Mouse (Mus musculus): Measurements from ENCODE around the gene Trappc10. TPM values are rescaled to one million over a fixed set of nuclear protein-coding genes. Genes with fewer than 3 reads are reported as not detected.
A peak's percentile ranks its signal among the peaks of the same experiment; 100 is the strongest.

Gene Trappc10
- 5.3 and 8.3 TPM in 2 replicates for polyA plus RNA-seq (2015; fragmentation: Nextera tagmentation; extraction: Ambion mirVana)

- H3K4me3 ChIP-seq (ENCODE audit: low read length): peak within 1 kb of the TSS; percentile 88
- 0 out of 2 replicates have a peak within 1 kb of the TSS, but pooled peaks have one; percentile 27 for H3K27ac ChIP-seq (ENCODE audit: low read length)
- H3K9ac ChIP-seq (replicated peaks; ENCODE audit: low read length): peak within 1 kb of the TSS; percentile 79
- peaks cover 15% of the 10 kb centered on the region for H3K4me1 ChIP-seq (ENCODE audit: insufficient read depth, low read length)
- H3K36me3 ChIP-seq (ENCODE audit: insufficient read depth, low read length): no peaks in the 10 kb centered on the region
- ATAC-seq (ENCODE audit: low FRiP score, low TSS enrichment): peak; percentile 94
- WGBS: 0% methylated on average over 61 of the region's 74 CpGs
- no peaks in the 10 kb centered on the region for H3K27me3 ChIP-seq (ENCODE audit: insufficient read depth, low read length)
- no peaks in the 10 kb centered on the region for H3K9me3 ChIP-seq (ENCODE audit: low read length)
- peak within 1 kb of the TSS; percentile 86 for H3K4me2 ChIP-seq (replicated peaks; ENCODE audit: low read depth, low read length)
These were observed at the start of gene Trappc10 for GRCm38 (mm10) chr10:78244438-78245224. Gene Trappc10 (minus strand): TSS chr10:78244641.

- WGBS: 41% methylated on average over 1 of the region's 1 CpGs
- H3K27ac ChIP-seq (ENCODE audit: low read length): no peak overlapping the region
- no peak overlapping the region for H3K9ac ChIP-seq (replicated peaks; ENCODE audit: low read length)
These were observed 49.1 kb upstream of the Trappc10 start for GRCm38 (mm10) chr10:78293576-78293975.

GRCm38 (mm10) chr10:78292381-78292780, 47.9 kb upstream of the Trappc10 start:
- no peaks in the 10 kb centered on the region for H3K9me3 ChIP-seq (ENCODE audit: low read length)
- WGBS: 78% methylated on average over 5 of the region's 5 CpGs
- H3K27ac ChIP-seq (ENCODE audit: low read length): peak overlapping the region; percentile 58
- peaks cover 5% of the 10 kb centered on the region; the same call in 1 of the 2 replicates for H3K36me3 ChIP-seq (ENCODE audit: insufficient read depth, low read length)
- no peak overlapping the region for H3K9ac ChIP-seq (replicated peaks; ENCODE audit: low read length)
- peak; percentile 69 for ATAC-seq (ENCODE audit: low FRiP score, low TSS enrichment)
- no peak overlapping the region for H3K4me3 ChIP-seq (ENCODE audit: low read length)
- H3K4me1 ChIP-seq (ENCODE audit: insufficient read depth, low read length): peaks cover 34% of the 10 kb centered on the region
- no peak overlapping the region for H3K4me2 ChIP-seq (replicated peaks; ENCODE audit: low read depth, low read length)
- H3K27me3 ChIP-seq (ENCODE audit: insufficient read depth, low read length): no peaks in the 10 kb centered on the region

More at GRCm38 (mm10) chr10:78293576-78293975, 49.1 kb upstream of the Trappc10 start:
- no peak for ATAC-seq (ENCODE audit: low FRiP score, low TSS enrichment)
- Histone ChIP-seq H3K4me2 (replicated peaks; ENCODE audit: low read depth, low read length) (no peak overlapping the region), H3K4me1 (ENCODE audit: insufficient read depth, low read length) (peaks cover 33% of the 10 kb centered on the region), H3K27me3 (ENCODE audit: insufficient read depth, low read length) (no peaks in the 10 kb centered on the region), H3K4me3 (ENCODE audit: low read length) (no peak overlapping the region), H3K9me3 (ENCODE audit: low read length) (no peaks in the 10 kb centered on the region), H3K36me3 (ENCODE audit: insufficient read depth, low read length) (no peaks in the 10 kb centered on the region)

- no peak for ATAC-seq (ENCODE audit: low FRiP score, low TSS enrichment)
- no peaks in the 10 kb centered on the region for H3K27me3 ChIP-seq (ENCODE audit: insufficient read depth, low read length)
- 66% methylated on average over 8 of the region's 8 CpGs for WGBS
- no peak overlapping the region for H3K4me2 ChIP-seq (replicated peaks; ENCODE audit: low read depth, low read length)
- no peak overlapping the region for H3K27ac ChIP-seq (ENCODE audit: low read length)
- H3K4me3 ChIP-seq (ENCODE audit: low read length): no peak overlapping the region
- H3K4me1 ChIP-seq (ENCODE audit: insufficient read depth, low read length): peaks cover 29% of the 10 kb centered on the region
- peaks cover 19% of the 10 kb centered on the region for H3K36me3 ChIP-seq (ENCODE audit: insufficient read depth, low read length)
- H3K9ac ChIP-seq (replicated peaks; ENCODE audit: low read length): no peak overlapping the region
- no peaks in the 10 kb centered on the region for H3K9me3 ChIP-seq (ENCODE audit: low read length)
These were observed 46.5 kb upstream of the Trappc10 start for GRCm38 (mm10) chr10:78290730-78291535.

- Histone ChIP-seq H3K27ac (ENCODE audit: low read length) (no peak overlapping the region), H3K9me3 (ENCODE audit: low read length) (no peaks in the 10 kb centered on the region), H3K4me3 (ENCODE audit: low read length) (no peak overlapping the region), H3K9ac (replicated peaks; ENCODE audit: low read length) (no peak overlapping the region), H3K27me3 (ENCODE audit: insufficient read depth, low read length) (no peaks in the 10 kb centered on the region), H3K4me1 (ENCODE audit: insufficient read depth, low read length) (peaks cover 16% of the 10 kb centered on the region; the same call in 1 of the 2 replicates), H3K36me3 (ENCODE audit: insufficient read depth, low read length) (peaks cover 34% of the 10 kb centered on the region), H3K4me2 (replicated peaks; ENCODE audit: low read depth, low read length) (no peak overlapping the region)
- ATAC-seq (ENCODE audit: low FRiP score, low TSS enrichment): no peak
- 90% methylated on average over 4 of the region's 4 CpGs for WGBS
These were observed 44.5 kb upstream of the Trappc10 start for GRCm38 (mm10) chr10:78288896-78289295.

GRCm38 (mm10) chr10:78288135-78288534, 43.7 kb upstream of the Trappc10 start:
- H3K9ac ChIP-seq (replicated peaks; ENCODE audit: low read length): no peak overlapping the region
- H3K27ac ChIP-seq (ENCODE audit: low read length): peak overlapping the region; percentile 26; the same call in 1 of the 2 replicates
- WGBS: 85% methylated on average over 5 of the region's 5 CpGs
- H3K4me1 ChIP-seq (ENCODE audit: insufficient read depth, low read length): peaks cover 16% of the 10 kb centered on the region; the same call in 1 of the 2 replicates
- no peaks in the 10 kb centered on the region for H3K9me3 ChIP-seq (ENCODE audit: low read length)
- ATAC-seq (ENCODE audit: low FRiP score, low TSS enrichment): no peak
- no peak overlapping the region for H3K4me2 ChIP-seq (replicated peaks; ENCODE audit: low read depth, low read length)
- no peaks in the 10 kb centered on the region for H3K27me3 ChIP-seq (ENCODE audit: insufficient read depth, low read length)
- H3K4me3 ChIP-seq (ENCODE audit: low read length): no peak overlapping the region
- H3K36me3 ChIP-seq (ENCODE audit: insufficient read depth, low read length): peaks cover 41% of the 10 kb centered on the region

- Histone ChIP-seq H3K4me3 (ENCODE audit: low read length) (no peak overlapping the region), H3K4me2 (replicated peaks; ENCODE audit: low read depth, low read length) (no peak overlapping the region), H3K9ac (replicated peaks; ENCODE audit: low read length) (no peak overlapping the region), H3K4me1 (ENCODE audit: insufficient read depth, low read length) (peaks cover 16% of the 10 kb centered on the region; the same call in 1 of the 2 replicates), H3K27ac (ENCODE audit: low read length) (peak overlapping the region; percentile 26; the same call in 1 of the 2 replicates), H3K27me3 (ENCODE audit: insufficient read depth, low read length) (no peaks in the 10 kb centered on the region), H3K9me3 (ENCODE audit: low read length) (no peaks in the 10 kb centered on the region), H3K36me3 (ENCODE audit: insufficient read depth, low read length) (peaks cover 45% of the 10 kb centered on the region)
- 76% methylated on average over 22 of the region's 22 CpGs for WGBS
- peak; percentile 58 for ATAC-seq (ENCODE audit: low FRiP score, low TSS enrichment)
These were observed 43.2 kb upstream of the Trappc10 start for GRCm38 (mm10) chr10:78287465-78288132.

- Histone ChIP-seq H3K4me1 (ENCODE audit: insufficient read depth, low read length) (peaks cover 17% of the 10 kb centered on the region), H3K9me3 (ENCODE audit: low read length) (no peaks in the 10 kb centered on the region), H3K4me3 (ENCODE audit: low read length) (no peak overlapping the region), H3K9ac (replicated peaks; ENCODE audit: low read length) (no peak overlapping the region), H3K4me2 (replicated peaks; ENCODE audit: low read depth, low read length) (no peak overlapping the region), H3K36me3 (ENCODE audit: insufficient read depth, low read length) (peaks cover 60% of the 10 kb centered on the region), H3K27ac (ENCODE audit: low read length) (no peak overlapping the region), H3K27me3 (ENCODE audit: insufficient read depth, low read length) (no peaks in the 10 kb centered on the region)
- WGBS: 87% methylated on average over 4 of the region's 4 CpGs
- no peak for ATAC-seq (ENCODE audit: low FRiP score, low TSS enrichment)
These were observed 41.5 kb upstream of the Trappc10 start for GRCm38 (mm10) chr10:78285959-78286358.

GRCm38 (mm10) chr10:78285409-78285808, 41.0 kb upstream of the Trappc10 start:
- no peak overlapping the region for H3K9ac ChIP-seq (replicated peaks; ENCODE audit: low read length)
- H3K36me3 ChIP-seq (ENCODE audit: insufficient read depth, low read length): peaks cover 61% of the 10 kb centered on the region
- 82% methylated on average over 6 of the region's 6 CpGs for WGBS
- H3K9me3 ChIP-seq (ENCODE audit: low read length): no peaks in the 10 kb centered on the region
- no peak overlapping the region for H3K4me2 ChIP-seq (replicated peaks; ENCODE audit: low read depth, low read length)
- H3K4me1 ChIP-seq (ENCODE audit: insufficient read depth, low read length): peaks cover 20% of the 10 kb centered on the region
- H3K27ac ChIP-seq (ENCODE audit: low read length): no peak overlapping the region
- no peaks in the 10 kb centered on the region for H3K27me3 ChIP-seq (ENCODE audit: insufficient read depth, low read length)
- H3K4me3 ChIP-seq (ENCODE audit: low read length): no peak overlapping the region
- no peak for ATAC-seq (ENCODE audit: low FRiP score, low TSS enrichment)
